Mouse (Mus musculus): ENCODE measurements around the gene Gm21761. TPM values are rescaled to one million over a fixed set of nuclear protein-coding genes. Genes with fewer than 3 reads are reported as not detected.

Gm21761 gene
- not detected for polyA plus RNA-seq (2014; fragmentation: Illumina TruSeq; extraction: RNeasy Lipid Tissue Mini Kit (QIAGEN cat#74804); ENCODE audit: low read depth, low replicate concordance)

DNA sequence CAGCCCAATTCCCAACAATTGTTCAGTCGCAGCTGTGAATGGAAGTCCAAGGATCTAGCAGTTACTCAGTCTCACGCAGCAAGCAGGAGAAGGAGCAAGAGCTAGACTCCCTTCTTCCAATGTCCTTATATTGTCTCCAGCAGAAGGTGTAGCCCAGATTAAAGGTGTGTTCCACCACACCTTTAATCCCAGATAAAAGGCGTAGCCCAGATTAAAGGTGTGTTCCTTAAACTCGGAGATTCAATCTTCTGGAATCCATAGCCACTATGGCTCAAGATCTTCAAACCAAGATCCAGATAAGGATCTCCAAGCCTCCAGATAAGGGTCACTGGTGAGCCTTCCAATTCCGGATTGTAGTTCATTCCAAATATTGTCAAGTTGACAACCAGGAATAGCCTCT, at the start of gene Gm21761:
Gm21761 (minus strand) TSS at position 101 of the 400 bp plus-strand sequence.

DNA sequence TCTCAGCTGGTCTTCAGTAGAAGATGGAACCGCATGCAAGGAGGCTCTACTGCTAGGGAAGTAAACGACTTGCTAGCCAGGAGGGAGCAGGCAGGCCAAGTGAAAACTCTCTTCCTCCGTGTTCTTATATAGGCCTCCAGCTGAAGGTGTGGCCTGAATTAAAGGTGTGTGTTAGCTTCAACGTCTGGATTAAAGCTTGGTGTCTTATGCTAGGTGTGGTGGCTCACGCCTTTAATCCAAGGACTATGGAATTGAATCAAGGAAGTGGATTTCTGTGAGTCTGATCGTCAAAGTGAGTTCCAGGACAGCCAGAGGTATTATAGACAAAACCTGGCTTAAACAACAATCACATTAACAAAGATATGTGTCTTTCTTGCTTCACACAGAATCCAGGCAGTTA, 21.6 kb upstream of the Gm21761 start, which contains the start of gene B020031M17Rik:
B020031M17Rik (minus strand) TSS at position 101 of the 400 bp plus-strand sequence.

DNA sequence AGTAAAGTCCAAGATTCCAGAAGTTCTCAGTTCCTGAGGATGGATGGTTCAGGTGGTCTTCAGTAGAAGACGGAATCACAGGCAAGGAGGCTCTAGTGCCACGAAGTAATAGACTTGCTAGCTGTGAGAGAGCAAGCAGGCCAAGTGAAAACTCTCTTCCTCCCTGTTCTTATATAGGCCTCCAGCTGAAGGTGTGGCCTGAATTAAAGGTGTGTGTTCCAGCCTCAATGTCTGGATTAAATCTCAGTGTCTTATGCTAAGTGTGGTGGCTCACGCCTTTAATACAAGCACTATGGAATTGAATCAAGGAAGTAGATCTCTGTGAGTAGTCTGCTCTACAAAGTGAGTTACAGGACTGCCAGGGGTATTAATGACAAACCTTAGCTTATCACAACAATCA, 34.4 kb downstream of the Gm21761 start, which contains the start of gene Tcstv1:
Tcstv1 (minus strand) TSS at position 101 of the 400 bp plus-strand sequence.

Other genes with a start within 250 kb of the Gm21761 start
- gene Hmgcs1, start 238.9 kb downstream of the Gm21761 start, polyA plus RNA-seq (2014; fragmentation: Illumina TruSeq; extraction: RNeasy Lipid Tissue Mini Kit (QIAGEN cat#74804); ENCODE audit: low read depth, low replicate concordance) = 554 TPM
- 2.4 TPM for gene Nim1k, start 173.4 kb downstream of the Gm21761 start, polyA plus RNA-seq (2014; fragmentation: Illumina TruSeq; extraction: RNeasy Lipid Tissue Mini Kit (QIAGEN cat#74804); ENCODE audit: low read depth, low replicate concordance)
- gene Zfp131, start 138.4 kb downstream of the Gm21761 start, polyA plus RNA-seq (2014; fragmentation: Illumina TruSeq; extraction: RNeasy Lipid Tissue Mini Kit (QIAGEN cat#74804); ENCODE audit: low read depth, low replicate concordance) = 52.7 TPM
- gene AF067063, start 99.1 kb downstream of the Gm21761 start, polyA plus RNA-seq (2014; fragmentation: Illumina TruSeq; extraction: RNeasy Lipid Tissue Mini Kit (QIAGEN cat#74804); ENCODE audit: low read depth, low replicate concordance) = not detected
- gene D13Ertd608e, start 93.3 kb downstream of the Gm21761 start, polyA plus RNA-seq (2014; fragmentation: Illumina TruSeq; extraction: RNeasy Lipid Tissue Mini Kit (QIAGEN cat#74804); ENCODE audit: low read depth, low replicate concordance) = not detected
- not detected for gene Tcstv1, start 34.5 kb downstream of the Gm21761 start, polyA plus RNA-seq (2014; fragmentation: Illumina TruSeq; extraction: RNeasy Lipid Tissue Mini Kit (QIAGEN cat#74804); ENCODE audit: low read depth, low replicate concordance)
- not detected for gene B020031M17Rik, start 21.5 kb upstream of the Gm21761 start, polyA plus RNA-seq (2014; fragmentation: Illumina TruSeq; extraction: RNeasy Lipid Tissue Mini Kit (QIAGEN cat#74804); ENCODE audit: low read depth, low replicate concordance)
- gene Gm36079, start 97.7 kb upstream of the Gm21761 start, polyA plus RNA-seq (2014; fragmentation: Illumina TruSeq; extraction: RNeasy Lipid Tissue Mini Kit (QIAGEN cat#74804); ENCODE audit: low read depth, low replicate concordance) = not detected
- 0.36 TPM for gene Gm21188, start 122.9 kb upstream of the Gm21761 start, polyA plus RNA-seq (2014; fragmentation: Illumina TruSeq; extraction: RNeasy Lipid Tissue Mini Kit (QIAGEN cat#74804); ENCODE audit: low read depth, low replicate concordance)
- gene Gm20767, start 211.0 kb upstream of the Gm21761 start, polyA plus RNA-seq (2014; fragmentation: Illumina TruSeq; extraction: RNeasy Lipid Tissue Mini Kit (QIAGEN cat#74804); ENCODE audit: low read depth, low replicate concordance) = not detected
- not detected for gene Gm21818, start 243.2 kb upstream of the Gm21761 start, polyA plus RNA-seq (2014; fragmentation: Illumina TruSeq; extraction: RNeasy Lipid Tissue Mini Kit (QIAGEN cat#74804); ENCODE audit: low read depth, low replicate concordance)